Mouse (Mus musculus) thymus, adult 2 months (tissue): ENCODE data around the gene Pdzd7.

Experiments
- CTCF ChIP-seq: fragments of 200-500 bp; IDR thresholded peaks from 2 replicates; pipeline ENCODE4 v1.5.1; 2012; ENCODE audit warnings: mild to moderate bottlenecking, control low read depth, low read length, moderate library complexity, borderline replicate concordance; ENCODE audit not compliant: control insufficient read depth, poor library complexity, insufficient read depth; ENCODE audit errors: extremely low read depth
- POLR2A ChIP-seq: fragments of 200-500 bp; IDR thresholded peaks from 2 replicates; pipeline ENCODE4 v1.6.1; 2012; ENCODE audit warnings: mild to moderate bottlenecking, low read length, control low read depth, moderate library complexity; ENCODE audit not compliant: control insufficient read depth, poor library complexity, insufficient read depth; ENCODE audit errors: extremely low read depth

- TF ChIP-seq POLR2A, result no peak
- no peak for TF ChIP-seq CTCF
Measured at GRCm38 (mm10) chr19:44992712-44993111, 52.8 kb downstream of the Pdzd7 start.
